Mouse (Mus musculus): ENCODE data around the gene Ptrh1.

Gene Ptrh1

GRCm38 (mm10) chr2:32757056-32757845, 18.3 kb upstream of the Ptrh1 start, which contains the start of gene Tor2a:
Tor2a (plus strand) TSS chr2:32757234.
- DNase-seq (ENCODE audit: low spot score) = peak; percentile 98

GRCm38 (mm10) chr2:32758503-32758902, 17.1 kb upstream of the Ptrh1 start:
- DNase-seq (ENCODE audit: low spot score) = no peak

- no peak for DNase-seq (ENCODE audit: low spot score)
Observed at GRCm38 (mm10) chr2:32759001-32759400, 16.6 kb upstream of the Ptrh1 start.

- DNase-seq (ENCODE audit: low spot score) = no peak
Observed at GRCm38 (mm10) chr2:32761361-32761760, 14.2 kb upstream of the Ptrh1 start.

- DNase-seq (ENCODE audit: low spot score) = no peak
Observed at GRCm38 (mm10) chr2:32761859-32762258, 13.7 kb upstream of the Ptrh1 start.

GRCm38 (mm10) chr2:32763353-32763752, 12.2 kb upstream of the Ptrh1 start:
- no peak for DNase-seq (ENCODE audit: low spot score)

- no peak for DNase-seq (ENCODE audit: low spot score)
Observed at GRCm38 (mm10) chr2:32767241-32767640, 8.3 kb upstream of the Ptrh1 start.

- peak; percentile 81 for DNase-seq (ENCODE audit: low spot score)
Observed at GRCm38 (mm10) chr2:32768661-32769285, 6.8 kb upstream of the Ptrh1 start.

- DNase-seq (ENCODE audit: low spot score) = no peak
Observed at GRCm38 (mm10) chr2:32769327-32770085, 6.1 kb upstream of the Ptrh1 start.

- DNase-seq (ENCODE audit: low spot score) = no peak
Observed at GRCm38 (mm10) chr2:32771886-32772285, 3.7 kb upstream of the Ptrh1 start.

GRCm38 (mm10) chr2:32772626-32773279, 2.8 kb upstream of the Ptrh1 start:
- no peak for DNase-seq (ENCODE audit: low spot score)

GRCm38 (mm10) chr2:32776192-32776591, 606 bp downstream of the Ptrh1 start:
- no peak for DNase-seq (ENCODE audit: low spot score)

- no peak for DNase-seq (ENCODE audit: low spot score)
Observed at GRCm38 (mm10) chr2:32778081-32778480, 2.5 kb downstream of the Ptrh1 start.

- DNase-seq (ENCODE audit: low spot score) = peak; percentile 85
Observed at GRCm38 (mm10) chr2:32779131-32779530, 3.5 kb downstream of the Ptrh1 start.

GRCm38 (mm10) chr2:32779714-32780113, 4.1 kb downstream of the Ptrh1 start:
- no peak for DNase-seq (ENCODE audit: low spot score)

GRCm38 (mm10) chr2:32781710-32782109, 6.1 kb downstream of the Ptrh1 start:
- no peak for DNase-seq (ENCODE audit: low spot score)

GRCm38 (mm10) chr2:32784048-32784681, 8.6 kb downstream of the Ptrh1 start, which contains the start of gene Cfap157:
Cfap157 (minus strand) TSS chr2:32784428.
- DNase-seq (ENCODE audit: low spot score) = no peak

- DNase-seq (ENCODE audit: low spot score) = no peak
Observed at GRCm38 (mm10) chr2:32787176-32787575, 11.6 kb downstream of the Ptrh1 start.

GRCm38 (mm10) chr2:32788581-32788980, 13.0 kb downstream of the Ptrh1 start:
- no peak for DNase-seq (ENCODE audit: low spot score)

- no peak for DNase-seq (ENCODE audit: low spot score)
Observed at GRCm38 (mm10) chr2:32791297-32791696, 15.7 kb downstream of the Ptrh1 start.

- no peak for DNase-seq (ENCODE audit: low spot score)
Observed at GRCm38 (mm10) chr2:32795748-32796418, 20.3 kb downstream of the Ptrh1 start.

Measured in testis, postnatal 10 days (tissue).